Mouse (Mus musculus) heart, embryonic 16.5 days (tissue): ENCODE data around the gene Srp68. TPM values are rescaled to one million over a fixed set of nuclear protein-coding genes. Genes with fewer than 3 reads are reported as not detected.

Source experiments
- ATAC-seq: fragments of 200-750 bp; cut with Nextera tagmentation; replicated peaks from 2 replicates; pipeline ENCODE4 v1.8.0; 2017; ENCODE audit warnings: moderate number of reproducible peaks; ENCODE audit not compliant: insufficient read depth, low FRiP score; ENCODE audit errors: extremely low read depth
- H3K27ac ChIP-seq: fragments of 300-500 bp; sonication (generic); 2 replicates; pipeline ENCODE4 v1.5.1; 2014; ENCODE audit warnings: mild to moderate bottlenecking, low read length, control low read depth, moderate library complexity
- H3K27me3 ChIP-seq: fragments of 300-500 bp; sonication (generic); 2 replicates; pipeline ENCODE4 v1.6.1; 2014; ENCODE audit warnings: low read length, mixed read lengths; ENCODE audit not compliant: control insufficient read depth, insufficient read depth
- H3K36me3 ChIP-seq: fragments of 300-500 bp; sonication (generic); 2 replicates; pipeline ENCODE4 v1.6.1; 2014; ENCODE audit not compliant: control insufficient read depth, insufficient read depth
- H3K4me1 ChIP-seq: fragments of 300-500 bp; sonication (generic); 2 replicates; pipeline ENCODE4 v1.6.1; 2014; ENCODE audit warnings: low read length, mixed read lengths; ENCODE audit not compliant: control insufficient read depth, insufficient read depth
- H3K4me2 ChIP-seq: fragments of 300-500 bp; sonication (generic); 2 replicates; pipeline ENCODE4 v1.6.1; 2014; ENCODE audit warnings: low read depth, mild to moderate bottlenecking, control low read depth, low read length
- H3K4me3 ChIP-seq: fragments of 300-500 bp; sonication (generic); 2 replicates; pipeline ENCODE4 v1.5.1; 2014; ENCODE audit warnings: mild to moderate bottlenecking, control low read depth, low read length
- H3K9ac ChIP-seq: fragments of 300-500 bp; sonication (generic); 2 replicates; pipeline ENCODE4 v1.6.1; 2014; ENCODE audit warnings: low read length, control low read depth
- H3K9me3 ChIP-seq: fragments of 300-500 bp; sonication (generic); replicated peaks from 2 replicates; pipeline ENCODE4 v1.6.1; 2016; ENCODE audit warnings: low read length; ENCODE audit not compliant: control insufficient read depth
- WGBS: fragments of 180-500 bp; shearing (Covaris S2); extraction: QIAGEN DNeasy Blood & Tissue Kit; methylation state at CpG from one replicate; pipeline ENCODE4 v1.1.7; 2014; 5-methylcytosine and 5-hydroxymethylcytosine counted together
- polyA plus RNA-seq: library from polyadenylated mRNA; unstranded; fragments of >200 nt; fragmentation: Nextera tagmentation; extraction: Ambion mirVana; gene quantifications from 2 replicates; pipeline ENCODE4 v1.2.1, GENCODE M21; 2015

The Srp68 gene
- polyA plus RNA-seq, 1 experiment from 2014 or later, result 72.3 TPM

- Histone ChIP-seq H3K27ac (no peak overlapping the region), H3K27me3 (no peaks in the 10 kb centered on the region), H3K4me2 (no peak overlapping the region), H3K4me3 (no peak overlapping the region), H3K9ac (no peak overlapping the region), H3K9me3 (no peaks in the 10 kb centered on the region), H3K36me3 (peaks cover 58% of the 10 kb centered on the region), H3K4me1 (peaks cover 3% of the 10 kb centered on the region; the same call in 1 of the 2 replicates)
- 79% methylated on average over 9 of the region's 9 CpGs for WGBS
- ATAC-seq, result no peak
Measured at GRCm38 (mm10) chr11:116255982-116256675, 17.9 kb downstream of the Srp68 start.

GRCm38 (mm10) chr11:116255090-116255981, 18.7 kb downstream of the Srp68 start:
- H3K27me3 ChIP-seq, result no peaks in the 10 kb centered on the region
- whole genome bisulfite sequencing, result 73% methylated on average over 22 of the region's 22 CpGs
- H3K4me1 ChIP-seq, result peaks cover 5% of the 10 kb centered on the region; the same call in 1 of the 2 replicates
- ATAC-seq, result no peak
- peaks cover 57% of the 10 kb centered on the region for H3K36me3 ChIP-seq
- H3K9ac ChIP-seq, result no peak overlapping the region
- peak overlapping the region; percentile 66 for H3K27ac ChIP-seq
- H3K9me3 ChIP-seq, result no peaks in the 10 kb centered on the region
- H3K4me2 ChIP-seq, result no peak overlapping the region
- H3K4me3 ChIP-seq, result no peak overlapping the region

DNA sequence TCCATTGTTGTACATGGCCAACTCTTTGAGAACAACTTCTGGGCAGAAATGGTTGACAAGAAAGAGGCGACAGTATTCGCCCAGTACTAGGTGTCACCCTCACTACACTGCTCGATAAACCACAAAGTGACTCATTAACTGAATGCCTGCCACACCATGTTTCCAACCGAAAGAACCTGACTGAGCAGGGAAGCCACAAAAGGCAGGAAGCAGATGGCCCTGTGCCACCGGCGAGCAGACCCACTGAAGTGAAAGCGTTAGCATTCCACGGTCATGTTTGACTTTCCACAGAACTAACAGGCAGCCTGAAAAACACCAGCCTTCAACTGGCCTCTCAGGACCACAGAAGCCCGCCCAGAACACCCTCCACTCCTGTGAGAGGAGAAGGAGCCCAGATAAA, 19.4 kb downstream of the Srp68 start:
- H3K27ac ChIP-seq, result peak overlapping the region; percentile 66

DNA sequence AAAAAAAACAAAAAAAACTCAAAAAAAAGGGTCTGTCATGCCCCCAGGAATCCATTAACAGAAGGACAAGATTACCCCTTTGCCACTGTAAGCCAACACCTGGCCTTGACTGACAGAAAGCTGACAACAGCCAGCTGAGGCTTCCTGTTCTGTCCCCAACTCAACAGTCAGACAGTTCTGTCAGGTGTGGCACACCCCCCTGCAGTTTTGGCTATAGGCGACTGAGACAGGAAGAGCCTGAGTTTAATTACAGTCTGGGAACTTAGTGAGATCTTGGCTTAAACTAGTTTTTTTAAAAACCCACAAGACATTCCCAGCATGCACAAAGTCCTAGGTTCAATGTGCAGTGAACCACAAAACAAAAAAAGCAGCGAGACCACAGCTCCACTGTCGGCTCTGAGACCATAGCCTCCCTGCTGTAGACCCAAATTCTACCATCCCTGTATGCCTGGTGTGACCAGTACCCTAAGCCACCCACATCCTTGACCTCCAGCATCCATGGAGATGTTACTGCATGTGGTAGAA, 20.9 kb downstream of the Srp68 start:
- H3K36me3 ChIP-seq, result peaks cover 56% of the 10 kb centered on the region
- no peak overlapping the region for H3K9ac ChIP-seq
- WGBS, result 81% methylated on average over 3 of the region's 3 CpGs
- H3K4me3 ChIP-seq, result no peak overlapping the region
- H3K9me3 ChIP-seq, result no peaks in the 10 kb centered on the region
- no peak overlapping the region for H3K4me2 ChIP-seq
- no peak overlapping the region; the same call in 1 of the 2 replicates for H3K27ac ChIP-seq
- no peaks in the 10 kb centered on the region for H3K27me3 ChIP-seq
- ATAC-seq, result no peak
- H3K4me1 ChIP-seq, result peaks cover 5% of the 10 kb centered on the region; the same call in 1 of the 2 replicates

More for the DNA sequence above, 19.4 kb downstream of the Srp68 start:
- Histone ChIP-seq H3K4me3 (no peak overlapping the region), H3K9me3 (no peaks in the 10 kb centered on the region), H3K4me1 (peaks cover 5% of the 10 kb centered on the region; the same call in 1 of the 2 replicates), H3K4me2 (no peak overlapping the region), H3K9ac (no peak overlapping the region), H3K27me3 (no peaks in the 10 kb centered on the region), H3K36me3 (peaks cover 57% of the 10 kb centered on the region)
- ATAC-seq, result no peak
- WGBS, result 70% methylated on average over 9 of the region's 9 CpGs

DNA sequence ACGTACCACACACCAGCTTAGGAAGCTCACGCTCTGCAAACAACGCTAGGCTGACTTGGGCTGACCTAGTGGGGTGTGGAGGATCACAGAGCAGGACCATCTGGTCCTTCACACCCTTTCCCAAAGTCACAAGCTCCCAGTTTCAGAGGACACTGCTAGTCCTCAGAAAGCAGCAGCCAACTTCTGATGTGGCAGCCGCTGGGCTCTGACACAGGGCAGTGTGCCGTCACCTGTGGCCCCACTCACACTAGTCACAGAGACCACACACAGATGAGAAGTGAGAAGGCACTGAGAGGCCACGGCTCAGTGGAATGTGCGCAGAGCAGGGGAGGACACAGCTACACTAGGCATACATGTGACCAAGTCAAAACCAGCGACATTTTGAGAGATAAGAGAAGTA, 23.1 kb downstream of the Srp68 start:
- Histone ChIP-seq H3K4me1 (peaks cover 5% of the 10 kb centered on the region; the same call in 1 of the 2 replicates), H3K27ac (no peak overlapping the region), H3K9ac (no peak overlapping the region), H3K4me3 (no peak overlapping the region), H3K36me3 (peaks cover 71% of the 10 kb centered on the region), H3K4me2 (no peak overlapping the region), H3K27me3 (no peaks in the 10 kb centered on the region), H3K9me3 (no peaks in the 10 kb centered on the region)
- no peak for ATAC-seq
- 59% methylated on average over 8 of the region's 8 CpGs for WGBS

DNA sequence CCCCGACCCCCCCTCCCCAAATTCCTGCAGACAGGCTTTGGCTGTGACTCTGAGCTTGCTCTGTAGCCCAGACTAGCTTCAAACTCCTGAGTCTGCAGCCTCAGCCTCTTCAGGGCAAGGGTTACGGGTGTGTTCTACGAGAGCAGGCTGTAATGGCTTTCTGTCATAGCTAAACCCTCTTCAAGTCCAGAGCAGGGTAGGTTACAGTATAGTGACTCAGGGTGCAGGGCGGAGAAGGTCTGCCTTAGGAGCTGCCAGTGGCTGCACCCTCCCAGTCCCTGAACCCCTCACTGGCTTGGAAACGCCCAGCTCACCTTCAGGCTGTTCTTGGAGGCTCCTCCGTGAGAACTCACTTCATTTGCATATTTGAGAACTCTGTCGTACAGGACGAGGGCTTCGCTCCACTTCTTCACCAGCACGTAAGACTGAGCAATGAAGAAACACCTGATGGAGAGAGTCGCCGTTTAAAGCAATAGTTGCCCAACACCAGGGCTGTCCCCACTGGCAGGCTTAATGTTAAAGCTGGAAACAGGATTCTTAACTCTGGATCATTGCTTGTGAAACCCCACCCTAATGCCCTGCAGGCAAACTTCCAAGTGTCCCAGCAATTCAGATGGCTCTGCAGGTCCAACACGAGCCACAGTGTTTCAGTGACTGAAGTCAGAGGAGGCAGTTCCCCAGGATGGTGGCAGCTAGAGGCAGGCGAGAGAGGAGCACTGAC, 26.4 kb downstream of the Srp68 start:
- Histone ChIP-seq H3K27ac (no peak overlapping the region), H3K36me3 (peaks cover 66% of the 10 kb centered on the region), H3K27me3 (no peaks in the 10 kb centered on the region), H3K4me2 (no peak overlapping the region), H3K4me3 (no peak overlapping the region), H3K4me1 (peaks cover 5% of the 10 kb centered on the region; the same call in 1 of the 2 replicates), H3K9ac (no peak overlapping the region), H3K9me3 (no peaks in the 10 kb centered on the region)
- ATAC-seq, result no peak
- 82% methylated on average over 14 of the region's 14 CpGs for WGBS

DNA sequence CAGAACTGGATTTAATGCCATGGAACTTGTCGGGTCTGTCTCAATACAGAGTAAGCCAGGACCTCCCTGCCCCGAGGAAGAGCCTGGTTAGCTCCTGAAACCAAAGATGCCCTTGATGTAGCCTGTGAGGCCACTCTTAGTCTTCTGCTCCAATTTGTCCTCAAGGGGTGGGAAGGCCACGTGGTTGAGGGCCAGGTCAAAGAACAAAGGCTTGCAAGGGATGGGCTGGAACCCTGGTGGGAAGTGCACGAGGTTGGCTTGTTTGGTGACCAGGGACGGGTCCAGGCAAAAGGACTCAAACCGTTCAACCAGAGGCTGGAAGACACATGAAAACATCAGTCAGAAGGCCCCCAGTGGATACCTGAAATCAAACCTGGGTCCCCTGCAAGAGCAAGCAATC, 28.4 kb downstream of the Srp68 start:
- no peaks in the 10 kb centered on the region for H3K9me3 ChIP-seq

DNA sequence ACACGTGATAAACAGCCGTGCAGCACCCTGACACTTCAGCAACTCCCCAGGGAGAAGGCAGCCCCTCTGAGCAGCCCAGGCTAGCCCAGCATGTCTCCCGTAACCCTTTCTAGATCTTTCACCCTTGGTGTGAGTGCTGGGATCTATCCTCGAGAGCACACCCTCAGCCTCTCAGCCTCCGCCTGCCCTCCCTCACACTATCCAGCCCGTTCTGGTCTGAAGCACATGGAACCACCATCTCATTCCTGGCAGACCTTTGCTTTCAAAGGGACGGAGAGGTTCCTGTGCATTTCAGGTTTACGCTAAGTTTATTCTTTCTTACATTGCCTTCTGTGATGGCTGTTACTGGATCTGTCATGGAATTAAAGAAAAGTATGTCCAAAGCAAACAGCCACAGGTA, 29.4 kb downstream of the Srp68 start:
- Histone ChIP-seq H3K4me2 (no peak overlapping the region), H3K9me3 (no peaks in the 10 kb centered on the region), H3K27ac (no peak overlapping the region), H3K4me3 (no peak overlapping the region), H3K4me1 (no peaks in the 10 kb centered on the region), H3K9ac (no peak overlapping the region), H3K36me3 (peaks cover 42% of the 10 kb centered on the region), H3K27me3 (no peaks in the 10 kb centered on the region)
- ATAC-seq, result no peak
- WGBS, result 82% methylated on average over 8 of the region's 8 CpGs

More for the DNA sequence above, 28.4 kb downstream of the Srp68 start:
- no peak for ATAC-seq
- no peak overlapping the region for H3K4me3 ChIP-seq
- 77% methylated on average over 6 of the region's 6 CpGs for WGBS
- H3K4me2 ChIP-seq, result no peak overlapping the region
- H3K27ac ChIP-seq, result no peak overlapping the region
- no peaks in the 10 kb centered on the region for H3K4me1 ChIP-seq
- H3K36me3 ChIP-seq, result peaks cover 53% of the 10 kb centered on the region
- no peak overlapping the region for H3K9ac ChIP-seq
- H3K27me3 ChIP-seq, result no peaks in the 10 kb centered on the region
